Mouse (Mus musculus): ENCODE data around the gene Fen1.

Fen1 gene

GRCm38 (mm10) chr19:10203848-10204615, at the start of gene Fen1, which contains the start of gene Tmem258:
TSS of gene Fen1 (minus strand) at chr19:10204169.
TSS of gene Tmem258 (plus strand) at chr19:10204014.
- peak; percentile 96 for DNase-seq

- peak; percentile 8 for DNase-seq
These were observed 44.2 kb upstream of the Fen1 start for GRCm38 (mm10) chr19:10248128-10248527.

DNA sequence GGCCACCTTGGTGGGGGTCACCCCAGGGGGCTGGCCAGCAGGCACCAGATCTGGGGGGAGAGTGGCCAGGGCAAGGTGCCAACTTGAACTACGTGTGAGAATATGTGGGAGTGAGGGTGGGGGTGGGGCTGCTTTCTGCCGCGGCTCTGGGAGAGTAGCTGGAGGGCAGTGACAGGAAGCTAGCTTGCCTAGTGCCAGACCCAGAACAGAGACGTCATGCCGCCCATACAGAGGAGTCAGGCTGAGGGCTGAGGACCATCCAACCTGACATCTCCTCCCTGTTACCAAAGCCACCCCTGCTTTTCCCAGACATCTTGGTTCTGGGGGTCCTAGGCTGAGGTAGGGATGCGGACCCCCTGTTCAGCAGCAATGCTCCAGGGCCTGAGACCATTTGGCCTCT, 43.2 kb upstream of the Fen1 start:
- DNase-seq, result no peak

GRCm38 (mm10) chr19:10244183-10244582, 40.2 kb upstream of the Fen1 start:
- DNase-seq, result peak; percentile 76

- no peak for DNase-seq
These were observed 38.9 kb upstream of the Fen1 start for GRCm38 (mm10) chr19:10242916-10243315.

- peak; percentile 77 for DNase-seq
These were observed 36.8 kb upstream of the Fen1 start, which contains the start of gene Myrf for GRCm38 (mm10) chr19:10240654-10241305. TSS of gene Myrf (minus strand) at chr19:10240748.

GRCm38 (mm10) chr19:10239975-10240653, 36.1 kb upstream of the Fen1 start:
- no peak for DNase-seq

GRCm38 (mm10) chr19:10239419-10239818, 35.5 kb upstream of the Fen1 start:
- DNase-seq, result peak; percentile 6

- peak; percentile 37 for DNase-seq
These were observed 34.5 kb upstream of the Fen1 start for GRCm38 (mm10) chr19:10238477-10238876.

GRCm38 (mm10) chr19:10235784-10236565, 32.0 kb upstream of the Fen1 start:
- DNase-seq, result no peak

GRCm38 (mm10) chr19:10232327-10233017, 28.5 kb upstream of the Fen1 start:
- no peak for DNase-seq

GRCm38 (mm10) chr19:10231871-10232270, 27.9 kb upstream of the Fen1 start:
- DNase-seq, result no peak

DNA sequence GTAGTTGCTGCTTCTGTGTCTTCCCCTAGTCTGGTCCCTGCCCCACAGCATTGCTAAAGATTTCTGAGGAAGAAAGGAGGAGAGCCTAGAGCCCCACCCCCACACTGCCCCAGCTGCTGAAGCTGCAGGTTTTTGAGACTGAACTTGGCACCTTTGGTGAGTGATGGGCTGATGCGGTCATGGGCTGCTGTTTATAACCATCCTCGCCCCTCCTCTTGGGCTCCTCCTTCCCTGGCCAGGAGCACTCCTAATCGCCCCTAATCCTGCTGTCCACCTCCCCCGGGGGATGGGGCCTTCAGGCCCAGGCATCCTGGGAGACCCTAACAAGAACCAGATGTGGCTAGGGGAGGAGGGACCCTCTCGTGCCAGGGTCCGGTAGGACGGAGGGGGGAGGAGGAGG, 27.0 kb upstream of the Fen1 start:
- no peak for DNase-seq

- peak; percentile 21 for DNase-seq
These were observed 21.8 kb upstream of the Fen1 start for GRCm38 (mm10) chr19:10225767-10226166.

- DNase-seq, result no peak
These were observed 20.9 kb upstream of the Fen1 start for GRCm38 (mm10) chr19:10224637-10225453.

DNA sequence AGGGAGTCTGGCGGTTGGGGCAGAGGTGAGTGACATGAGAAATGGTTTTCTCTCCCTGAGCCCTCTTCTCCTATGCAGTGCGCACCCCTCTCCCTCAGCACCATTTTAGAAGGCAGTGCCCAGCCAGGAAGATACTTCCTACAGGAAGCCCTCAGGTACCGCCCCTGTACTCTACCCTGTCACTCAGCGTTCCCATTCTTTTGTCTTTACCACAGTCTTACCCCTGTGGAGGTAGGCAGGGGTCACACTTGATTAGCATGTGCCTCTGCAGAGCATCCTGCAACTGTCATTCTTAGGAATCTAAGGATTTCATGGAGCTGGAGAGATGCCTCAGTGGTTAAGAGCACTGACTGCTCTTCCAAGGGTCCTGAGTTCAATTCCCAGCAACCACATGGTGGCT, 19.6 kb upstream of the Fen1 start:
- no peak for DNase-seq

- peak; percentile 51 for DNase-seq
These were observed 18.7 kb upstream of the Fen1 start for GRCm38 (mm10) chr19:10222656-10223055.

DNA sequence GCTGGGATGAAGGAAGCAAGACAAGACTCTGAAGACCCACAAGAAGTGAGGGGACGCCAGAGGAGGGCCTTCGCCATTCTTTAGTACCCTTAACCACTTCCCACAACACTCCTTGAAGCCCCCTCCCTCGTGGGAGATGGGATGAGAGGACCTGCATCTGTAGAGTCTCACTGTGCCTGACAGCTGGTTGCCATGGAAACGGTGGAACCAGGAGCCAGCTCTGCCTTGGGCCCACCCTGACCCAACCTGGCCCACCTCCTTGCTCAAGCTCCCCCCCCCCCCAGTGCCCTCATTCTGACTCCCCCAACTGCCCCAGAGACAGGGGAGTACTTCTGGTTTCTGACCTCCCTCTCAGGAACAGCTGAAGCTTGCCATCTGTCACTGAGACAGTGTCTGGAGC, 17.6 kb upstream of the Fen1 start:
- no peak for DNase-seq

GRCm38 (mm10) chr19:10219593-10219992, 15.6 kb upstream of the Fen1 start:
- DNase-seq, result peak; percentile 13

DNA sequence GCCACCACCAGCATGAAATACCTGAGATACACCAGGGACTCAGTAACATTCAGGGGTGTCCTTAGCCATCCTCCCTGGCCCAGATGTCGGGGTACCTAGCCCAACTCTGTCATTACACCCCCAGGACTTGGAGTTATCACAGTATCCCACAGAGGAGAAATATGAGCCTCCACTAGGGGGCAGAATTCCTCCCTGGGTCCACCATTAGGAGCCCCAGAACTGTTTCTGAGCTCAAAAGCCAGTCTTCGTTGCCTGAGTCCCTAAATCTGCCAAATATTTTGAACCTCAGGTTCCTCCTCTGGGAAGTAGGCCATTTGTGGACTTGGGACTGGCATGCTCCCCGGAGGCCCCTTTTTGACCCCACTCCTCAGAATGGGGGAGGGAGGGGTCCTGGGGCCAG, 15.1 kb upstream of the Fen1 start:
- peak; percentile 77 for DNase-seq

GRCm38 (mm10) chr19:10216101-10216500, 12.1 kb upstream of the Fen1 start:
- DNase-seq, result no peak

Data from lung, postnatal 36 days (tissue).